Mouse (Mus musculus) neural tube, embryonic 12.5 days (tissue): ENCODE results near the gene Arhgap10. TPM values are rescaled to one million over a fixed set of nuclear protein-coding genes. Genes with fewer than 3 reads are reported as not detected.

ENCODE experiments used
- ATAC-seq: fragments of 200-750 bp; cut with Nextera tagmentation; 2 replicates; pipeline ENCODE4 v1.8.0; 2017; ENCODE audit warnings: low read depth, mild to moderate bottlenecking, moderate TSS enrichment, moderate library complexity; ENCODE audit not compliant: low FRiP score
- H3K27ac ChIP-seq: fragments of 300-500 bp; sonication (generic); 2 replicates; pipeline ENCODE4 v1.5.1; 2016
- H3K27me3 ChIP-seq: fragments of 300-500 bp; sonication (generic); replicated peaks from 2 replicates; pipeline ENCODE4 v1.6.1; 2016; ENCODE audit warnings: mild to moderate bottlenecking
- H3K36me3 ChIP-seq: fragments of 300-500 bp; sonication (generic); 2 replicates; pipeline ENCODE4 v1.6.1; 2016; ENCODE audit warnings: mild to moderate bottlenecking
- H3K4me1 ChIP-seq: fragments of 300-500 bp; sonication (generic); 2 replicates; pipeline ENCODE4 v1.6.1; 2016
- H3K4me2 ChIP-seq: fragments of 300-500 bp; sonication (generic); replicated peaks from 2 replicates; pipeline ENCODE4 v1.6.1; 2016; ENCODE audit warnings: mild to moderate bottlenecking
- H3K4me3 ChIP-seq: fragments of 300-500 bp; sonication (generic); 2 replicates; pipeline ENCODE4 v1.5.1; 2016
- H3K9ac ChIP-seq: fragments of 300-500 bp; sonication (generic); 2 replicates; pipeline ENCODE4 v1.6.1; 2016; ENCODE audit warnings: mild to moderate bottlenecking
- H3K9me3 ChIP-seq: fragments of 300-500 bp; sonication (generic); 2 replicates; pipeline ENCODE4 v1.6.1; 2016; ENCODE audit warnings: mild to moderate bottlenecking
- WGBS: fragments of 180-500 bp; shearing (Covaris S2); methylation state at CpG from one replicate; pipeline ENCODE4 v1.1.7; 2016; 5-methylcytosine and 5-hydroxymethylcytosine counted together
- polyA plus RNA-seq: library from polyadenylated mRNA; unstranded; fragments of >200 nt; fragmentation: Nextera tagmentation; extraction: Ambion mirVana; gene quantifications from 2 replicates; pipeline ENCODE4 v1.2.1, GENCODE M21; 2016

Gene Arhgap10
- polyA plus RNA-seq, 1 experiment from 2014 or later, result 12.6 TPM

DNA sequence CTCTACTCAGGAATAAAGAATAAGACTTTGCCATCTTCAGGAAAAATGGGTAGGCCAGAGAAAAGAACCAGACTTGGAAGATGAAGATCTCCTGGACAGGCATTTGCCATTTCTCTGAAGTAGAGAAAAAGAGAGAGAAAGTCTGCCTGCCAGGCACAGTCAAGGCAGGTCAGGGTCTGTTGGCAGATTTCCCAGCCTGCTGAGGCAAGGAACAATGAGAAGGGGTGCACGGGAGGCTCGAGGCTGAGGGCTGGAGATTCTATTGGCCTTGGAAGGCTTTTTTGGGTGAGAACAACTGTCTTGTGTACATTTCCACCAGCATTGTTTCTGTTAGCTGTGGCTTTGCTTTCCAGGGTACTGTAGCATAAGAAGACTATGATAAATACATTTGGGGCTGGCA is 147.4 kb downstream of the Arhgap10 start:
- H3K4me1 ChIP-seq, result peaks cover 7% of the 10 kb centered on the region
- peak; percentile 46; the same call in 1 of the 2 replicates for ATAC-seq
- H3K27me3 ChIP-seq, result no peaks in the 10 kb centered on the region
- H3K9me3 ChIP-seq, result no peaks in the 10 kb centered on the region
- H3K27ac ChIP-seq, result no peak overlapping the region
- H3K36me3 ChIP-seq, result no peaks in the 10 kb centered on the region
- no peak overlapping the region for H3K4me2 ChIP-seq
- no peak overlapping the region for H3K9ac ChIP-seq
- H3K4me3 ChIP-seq, result no peak overlapping the region
- 42% methylated on average over 2 of the region's 2 CpGs for WGBS

DNA sequence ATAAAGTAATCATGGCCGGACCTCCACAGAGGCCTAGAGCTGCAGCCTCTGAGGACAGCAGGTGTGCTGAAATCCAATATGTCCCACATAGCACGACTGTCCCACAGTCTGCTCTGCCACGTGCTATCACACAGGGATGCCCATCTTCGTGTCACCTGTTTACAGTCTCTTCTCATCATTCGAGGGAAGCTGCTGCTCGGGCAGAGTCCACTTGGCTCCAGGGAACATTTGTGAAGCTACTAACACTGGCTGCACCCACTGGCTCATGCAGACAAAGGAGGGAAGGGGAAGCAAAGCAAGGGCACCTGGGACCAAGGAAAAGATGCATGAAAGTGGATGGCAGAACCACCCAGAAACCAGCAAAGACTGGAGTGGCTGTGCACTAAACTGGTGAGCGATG is 148.1 kb downstream of the Arhgap10 start:
- no peak overlapping the region for H3K4me3 ChIP-seq

DNA sequence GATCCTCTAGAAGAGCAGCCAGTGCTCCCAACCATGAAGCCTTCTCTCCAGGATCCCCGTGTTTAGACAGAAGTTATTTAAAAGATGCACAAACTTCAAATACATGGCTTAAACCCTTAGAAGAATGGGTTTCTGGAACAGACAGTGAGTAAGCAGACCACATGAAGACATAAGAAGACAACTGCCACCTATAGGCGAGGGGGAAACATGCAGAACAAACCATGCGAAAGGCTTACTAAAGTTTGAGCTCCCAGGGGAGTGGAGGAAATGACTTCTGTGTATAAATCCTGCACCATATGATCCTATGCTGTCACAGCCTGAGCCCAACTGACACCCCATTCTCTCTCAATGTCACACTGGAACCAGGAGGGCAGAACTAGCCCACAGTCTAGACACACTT is 150.7 kb downstream of the Arhgap10 start:
- H3K36me3 ChIP-seq, result no peaks in the 10 kb centered on the region
- 63% methylated on average over 3 of the region's 3 CpGs for WGBS
- no peak overlapping the region for H3K4me3 ChIP-seq
- no peak overlapping the region for H3K27ac ChIP-seq
- H3K4me1 ChIP-seq, result peaks cover 7% of the 10 kb centered on the region
- H3K27me3 ChIP-seq, result no peaks in the 10 kb centered on the region
- H3K4me2 ChIP-seq, result no peak overlapping the region
- H3K9me3 ChIP-seq, result no peaks in the 10 kb centered on the region
- ATAC-seq, result no peak
- no peak overlapping the region for H3K9ac ChIP-seq

More for the DNA sequence above, 148.1 kb downstream of the Arhgap10 start:
- 85% methylated on average over 7 of the region's 7 CpGs for whole genome bisulfite sequencing
- peaks cover 7% of the 10 kb centered on the region for H3K4me1 ChIP-seq
- no peak overlapping the region for H3K4me2 ChIP-seq
- no peaks in the 10 kb centered on the region for H3K27me3 ChIP-seq
- no peak overlapping the region for H3K27ac ChIP-seq
- no peak overlapping the region for H3K9ac ChIP-seq
- no peaks in the 10 kb centered on the region for H3K36me3 ChIP-seq
- no peaks in the 10 kb centered on the region for H3K9me3 ChIP-seq
- no peak for ATAC-seq

DNA sequence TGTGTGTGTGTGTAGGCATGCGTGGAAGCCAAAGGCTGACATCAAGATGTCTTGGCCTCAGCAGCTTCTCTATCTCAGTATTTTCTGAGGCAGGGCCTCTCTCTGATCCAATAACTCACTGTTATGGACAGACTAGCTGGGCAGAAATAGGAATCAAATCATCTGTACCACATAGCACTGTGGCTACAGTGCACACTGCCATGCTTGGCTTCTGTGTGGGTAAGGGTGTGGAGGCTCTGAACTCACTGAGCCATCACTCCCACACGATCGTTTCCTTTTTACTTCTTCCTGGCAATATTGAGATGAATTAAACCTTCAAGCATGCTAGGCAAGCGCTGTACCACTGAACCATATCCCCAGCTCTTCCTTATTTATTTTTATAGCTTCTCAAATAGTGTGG is 151.3 kb downstream of the Arhgap10 start:
- no peak for ATAC-seq
- no peaks in the 10 kb centered on the region for H3K27me3 ChIP-seq
- no peak overlapping the region for H3K9ac ChIP-seq
- WGBS, result 89% methylated on average over 4 of the region's 4 CpGs
- H3K27ac ChIP-seq, result no peak overlapping the region
- peaks cover 7% of the 10 kb centered on the region for H3K4me1 ChIP-seq
- H3K9me3 ChIP-seq, result no peaks in the 10 kb centered on the region
- no peaks in the 10 kb centered on the region for H3K36me3 ChIP-seq
- no peak overlapping the region for H3K4me3 ChIP-seq
- H3K4me2 ChIP-seq, result no peak overlapping the region

DNA sequence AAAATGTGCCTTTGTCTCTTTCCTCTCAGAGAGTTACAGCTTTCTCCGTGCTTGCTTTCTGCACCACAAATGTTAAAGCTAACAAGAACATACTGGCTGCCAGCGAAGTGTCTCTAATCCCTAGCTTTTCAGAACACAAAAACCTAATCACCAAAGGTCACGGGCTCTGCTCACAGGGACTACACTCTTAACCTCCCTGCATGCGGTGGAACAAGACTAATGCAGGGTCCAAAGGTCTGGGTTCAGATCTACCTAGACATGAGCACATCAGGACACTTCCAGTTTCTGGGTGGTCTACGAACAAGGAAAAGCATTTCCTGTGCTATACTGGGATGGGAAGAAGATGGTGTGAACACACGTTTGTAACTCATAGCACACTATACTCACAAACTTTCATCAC is 151.8 kb downstream of the Arhgap10 start:
- ATAC-seq, result no peak
- Histone ChIP-seq H3K9me3 (no peaks in the 10 kb centered on the region), H3K36me3 (no peaks in the 10 kb centered on the region), H3K4me2 (no peak overlapping the region), H3K4me1 (peaks cover 7% of the 10 kb centered on the region), H3K4me3 (no peak overlapping the region), H3K9ac (no peak overlapping the region), H3K27me3 (no peaks in the 10 kb centered on the region), H3K27ac (no peak overlapping the region)
- 83% methylated on average over 6 of the region's 6 CpGs for WGBS

DNA sequence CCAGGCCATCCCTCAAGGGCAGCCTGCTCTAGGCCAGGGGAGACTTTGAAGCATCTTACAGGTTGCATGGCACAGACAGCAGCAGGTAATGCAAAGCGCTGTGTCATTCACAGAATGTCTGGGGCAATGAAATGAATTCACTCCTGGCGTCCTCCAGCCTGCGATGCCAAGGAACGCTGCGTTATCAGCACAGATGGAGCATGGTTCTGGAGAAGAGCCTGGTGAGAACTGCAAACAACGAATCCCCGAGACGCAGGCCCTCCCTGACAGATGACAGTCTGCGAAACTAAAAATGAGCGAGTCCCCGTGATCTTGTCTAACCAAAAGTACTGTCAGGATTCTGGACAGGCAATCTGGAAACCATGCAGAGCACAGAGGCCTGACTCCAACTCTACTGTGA is 153.3 kb downstream of the Arhgap10 start:
- no peak for ATAC-seq
- H3K4me2 ChIP-seq, result no peak overlapping the region
- H3K4me1 ChIP-seq, result no peaks in the 10 kb centered on the region
- no peaks in the 10 kb centered on the region for H3K9me3 ChIP-seq
- H3K4me3 ChIP-seq, result no peak overlapping the region
- H3K27me3 ChIP-seq, result no peaks in the 10 kb centered on the region
- no peak overlapping the region for H3K9ac ChIP-seq
- 95% methylated on average over 11 of the region's 11 CpGs for WGBS
- no peaks in the 10 kb centered on the region for H3K36me3 ChIP-seq
- no peak overlapping the region for H3K27ac ChIP-seq

DNA sequence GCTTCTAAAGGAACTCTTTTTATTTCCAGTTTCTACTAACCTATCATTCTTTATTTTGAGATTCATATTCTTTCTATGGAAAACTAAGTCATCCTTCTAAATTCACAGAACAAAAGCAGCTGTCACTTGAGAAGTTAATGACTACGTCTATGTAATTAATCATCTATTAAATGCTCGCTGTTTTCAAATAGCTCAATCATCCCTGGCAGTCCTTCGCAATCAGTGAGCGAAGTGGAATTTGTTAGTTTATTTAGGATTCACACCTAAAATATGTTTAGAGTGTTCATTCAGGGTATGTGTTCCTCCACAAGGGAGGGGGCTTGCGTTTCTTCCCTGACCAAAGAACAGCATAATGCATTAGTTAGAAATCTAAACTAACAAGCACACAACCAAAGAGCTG is 156.9 kb downstream of the Arhgap10 start:
- Histone ChIP-seq H3K27me3 (no peaks in the 10 kb centered on the region), H3K27ac (no peak overlapping the region), H3K4me3 (no peak overlapping the region), H3K36me3 (no peaks in the 10 kb centered on the region), H3K9me3 (no peaks in the 10 kb centered on the region), H3K4me2 (no peak overlapping the region), H3K4me1 (no peaks in the 10 kb centered on the region), H3K9ac (no peak overlapping the region)
- ATAC-seq, result no peak
- WGBS, result 76% methylated on average over 5 of the region's 5 CpGs

DNA sequence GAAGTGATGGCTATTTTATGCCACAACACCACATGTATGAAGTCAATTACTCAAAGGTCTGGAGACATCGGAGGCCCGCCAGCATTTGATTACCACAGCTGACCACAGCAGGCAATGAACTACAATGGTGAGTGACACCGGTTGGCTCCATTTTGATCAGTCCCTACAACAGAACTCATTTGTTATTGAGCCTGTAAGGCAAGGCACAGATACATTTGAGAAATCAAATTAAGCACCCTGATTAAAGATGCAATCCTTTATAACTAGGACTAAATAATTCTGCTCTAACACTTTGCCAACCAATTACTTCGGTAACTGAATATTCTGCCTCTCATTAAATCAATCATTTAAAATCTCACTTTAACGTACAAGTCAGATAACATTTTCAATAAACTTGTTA is 157.3 kb downstream of the Arhgap10 start:
- ATAC-seq, result no peak
- Histone ChIP-seq H3K27me3 (no peaks in the 10 kb centered on the region), H3K9me3 (no peaks in the 10 kb centered on the region), H3K4me1 (no peaks in the 10 kb centered on the region), H3K4me3 (no peak overlapping the region), H3K4me2 (no peak overlapping the region), H3K36me3 (no peaks in the 10 kb centered on the region), H3K27ac (no peak overlapping the region), H3K9ac (no peak overlapping the region)
- WGBS, result 89% methylated on average over 5 of the region's 5 CpGs

DNA sequence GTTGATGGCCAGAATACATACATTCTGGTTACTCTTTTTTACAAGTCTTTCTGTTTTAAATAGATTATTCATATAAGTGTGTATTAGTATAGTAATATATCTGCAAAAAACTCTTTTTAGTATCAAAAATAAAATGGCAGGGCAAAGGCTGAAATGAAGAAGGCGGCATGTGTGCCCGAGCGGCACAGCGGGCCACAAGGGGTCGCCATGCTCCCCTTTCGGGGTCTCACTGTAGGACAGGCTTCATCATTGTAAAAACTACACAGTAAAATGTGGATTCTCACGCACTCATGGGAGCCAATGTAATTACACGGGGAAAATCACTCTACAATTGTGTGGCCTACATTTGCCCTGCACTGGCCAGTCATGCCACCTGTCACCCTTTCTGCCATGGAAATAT is 160.6 kb downstream of the Arhgap10 start:
- Histone ChIP-seq H3K4me2 (no peak overlapping the region), H3K9me3 (no peaks in the 10 kb centered on the region), H3K36me3 (no peaks in the 10 kb centered on the region), H3K27me3 (no peaks in the 10 kb centered on the region), H3K4me3 (no peak overlapping the region), H3K9ac (no peak overlapping the region), H3K4me1 (no peaks in the 10 kb centered on the region), H3K27ac (no peak overlapping the region)
- ATAC-seq, result no peak
- WGBS, result 74% methylated on average over 8 of the region's 8 CpGs

DNA sequence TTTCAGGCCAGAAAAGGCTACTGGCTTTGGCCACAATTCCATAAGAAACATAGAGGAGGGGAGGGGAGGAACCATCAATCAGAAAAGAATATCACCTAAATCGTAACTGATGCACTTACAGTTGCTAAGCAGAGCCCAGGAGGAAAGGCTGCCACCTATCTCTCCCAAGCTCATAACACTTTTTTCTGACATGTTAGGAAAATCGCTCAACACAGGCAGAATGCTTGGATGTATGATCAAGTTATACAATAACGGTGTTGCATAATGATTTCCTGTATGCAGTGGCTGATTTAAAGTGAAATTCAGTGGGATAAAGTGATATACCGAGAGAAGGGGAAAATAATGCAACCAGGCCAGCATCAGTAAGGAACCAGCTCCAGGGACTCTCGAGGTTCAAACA is 162.4 kb downstream of the Arhgap10 start:
- Histone ChIP-seq H3K27me3 (no peaks in the 10 kb centered on the region), H3K4me2 (no peak overlapping the region), H3K4me1 (no peaks in the 10 kb centered on the region; the same call in 1 of the 2 replicates), H3K9ac (no peak overlapping the region), H3K4me3 (no peak overlapping the region), H3K9me3 (no peaks in the 10 kb centered on the region), H3K27ac (no peak overlapping the region), H3K36me3 (no peaks in the 10 kb centered on the region)
- 89% methylated on average over 5 of the region's 5 CpGs for WGBS
- no peak for ATAC-seq

DNA sequence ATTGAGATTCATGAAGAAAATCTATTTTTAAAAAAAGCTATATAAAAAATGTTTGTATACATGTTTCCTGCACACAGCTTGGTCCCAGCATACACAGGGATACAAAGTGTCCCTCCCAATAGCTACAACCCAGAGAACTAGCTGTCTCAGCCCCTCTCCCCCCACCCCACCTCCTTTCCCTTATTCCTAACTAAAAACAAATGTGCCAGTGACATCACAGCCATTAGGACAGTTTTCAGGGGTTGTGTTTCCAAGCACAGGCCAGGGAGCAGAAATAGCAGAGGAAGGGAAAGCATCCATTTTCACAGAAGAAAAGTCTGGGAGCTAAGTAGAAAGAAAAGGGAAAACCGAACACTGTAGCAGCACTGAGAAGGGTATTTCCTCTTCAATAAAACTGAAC is 163.6 kb downstream of the Arhgap10 start:
- Histone ChIP-seq H3K27me3 (no peaks in the 10 kb centered on the region), H3K9me3 (no peaks in the 10 kb centered on the region), H3K36me3 (no peaks in the 10 kb centered on the region), H3K9ac (no peak overlapping the region), H3K4me2 (no peak overlapping the region), H3K4me3 (no peak overlapping the region), H3K27ac (no peak overlapping the region), H3K4me1 (no peaks in the 10 kb centered on the region; the same call in 1 of the 2 replicates)
- WGBS, result 84% methylated on average over 1 of the region's 1 CpGs
- no peak for ATAC-seq

DNA sequence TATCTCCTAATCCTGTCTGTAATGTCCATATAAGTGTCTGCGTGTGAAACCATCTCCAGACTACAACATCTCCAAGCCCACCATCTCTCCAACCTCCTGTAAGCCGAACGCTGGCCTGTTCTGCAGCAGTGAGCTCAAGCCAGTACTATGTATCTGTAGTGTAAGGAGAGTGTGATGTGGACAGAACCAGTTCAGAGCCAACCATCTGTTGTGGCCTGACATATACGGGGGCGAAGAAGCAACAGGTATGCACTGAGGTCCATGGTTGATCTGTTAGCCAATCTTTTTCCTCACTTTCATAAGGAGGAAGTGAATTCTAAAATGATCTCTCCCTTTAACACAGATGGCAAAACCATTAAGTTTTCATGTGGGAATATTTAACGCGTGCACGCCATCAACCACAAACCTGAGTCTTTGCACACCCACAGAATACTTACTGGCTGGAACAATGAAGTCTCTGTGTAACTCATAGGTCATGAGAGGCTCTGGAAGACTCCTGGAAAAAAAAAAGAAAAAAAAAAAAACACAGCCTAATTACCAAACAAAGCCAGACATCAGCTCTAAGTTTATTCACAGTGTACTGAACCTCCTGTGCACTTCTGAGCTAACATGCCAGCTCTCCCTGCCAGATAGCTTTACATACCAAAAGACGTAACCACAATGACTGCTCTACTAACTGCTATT is 166.4 kb downstream of the Arhgap10 start:
- no peaks in the 10 kb centered on the region for H3K9me3 ChIP-seq
- ATAC-seq, result no peak
- WGBS, result 77% methylated on average over 9 of the region's 9 CpGs

DNA sequence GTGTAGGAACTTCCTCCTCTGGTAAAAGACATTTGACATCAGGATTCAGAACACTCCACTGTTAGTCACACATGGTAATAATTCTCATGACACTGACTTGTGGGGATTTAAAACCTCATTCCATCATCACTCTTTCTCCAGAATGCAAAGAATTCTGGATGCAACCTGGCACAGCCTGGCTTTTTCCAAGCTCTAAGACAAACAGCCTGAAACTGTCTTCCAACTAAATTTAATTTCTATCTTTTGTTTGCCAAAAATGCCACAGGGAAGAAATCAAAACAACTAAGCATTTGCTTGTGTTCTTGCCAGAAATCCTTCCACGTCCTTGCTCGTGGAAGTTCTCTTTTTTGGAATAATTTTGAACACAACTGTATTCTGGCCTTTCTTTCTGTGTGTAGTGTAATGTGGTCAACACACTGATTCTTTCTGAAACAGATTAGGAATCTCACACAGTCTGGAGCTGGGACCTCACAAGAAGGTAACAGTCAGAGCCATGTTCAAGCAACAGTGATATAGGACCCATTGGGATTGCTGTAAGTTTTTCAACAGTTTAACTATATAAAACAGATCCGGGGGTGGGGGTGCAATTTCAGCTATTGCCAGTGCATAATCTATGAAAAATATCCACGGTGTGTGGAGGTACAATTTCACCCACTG is 167.5 kb downstream of the Arhgap10 start:
- Histone ChIP-seq H3K4me3 (no peak overlapping the region), H3K4me1 (no peaks in the 10 kb centered on the region; the same call in 1 of the 2 replicates), H3K27ac (no peak overlapping the region), H3K4me2 (no peak overlapping the region), H3K9ac (no peak overlapping the region), H3K9me3 (no peaks in the 10 kb centered on the region), H3K27me3 (no peaks in the 10 kb centered on the region), H3K36me3 (no peaks in the 10 kb centered on the region)
- no peak for ATAC-seq
- 88% methylated on average over 4 of the region's 4 CpGs for WGBS

More for the DNA sequence above, 166.4 kb downstream of the Arhgap10 start:
- H3K4me2 ChIP-seq, result no peak overlapping the region
- no peaks in the 10 kb centered on the region for H3K36me3 ChIP-seq
- no peaks in the 10 kb centered on the region; the same call in 1 of the 2 replicates for H3K4me1 ChIP-seq
- no peaks in the 10 kb centered on the region for H3K27me3 ChIP-seq
- no peak overlapping the region for H3K9ac ChIP-seq
- no peak overlapping the region for H3K4me3 ChIP-seq
- H3K27ac ChIP-seq, result no peak overlapping the region
